Mouse (Mus musculus) neural tube, embryonic 11.5 days (tissue): ENCODE data around the gene Rpgrip1l. TPM values are rescaled to one million over a fixed set of nuclear protein-coding genes. Genes with fewer than 3 reads are reported as not detected.

Experiments used
- ATAC-seq: fragments of 200-750 bp; cut with Nextera tagmentation; 2 replicates; pipeline ENCODE4 v1.8.0; 2017; ENCODE audit warnings: moderate number of reproducible peaks, mild to moderate bottlenecking, moderate TSS enrichment, moderate library complexity; ENCODE audit not compliant: insufficient read depth, low FRiP score, low TSS enrichment
- DNase-seq: peaks from one replicate; pipeline ENCODE4 v3.0.0-alpha.2; 2015; ENCODE audit warnings: low spot score
- H3K27ac ChIP-seq: fragments of 300-500 bp; sonication (generic); 2 replicates; pipeline ENCODE4 v1.5.1; 2014; ENCODE audit warnings: low read depth, mild to moderate bottlenecking, low read length
- H3K27me3 ChIP-seq: fragments of 300-500 bp; sonication (generic); 2 replicates; pipeline ENCODE4 v1.6.1; 2014; ENCODE audit warnings: mild to moderate bottlenecking, low read length, mixed read lengths; ENCODE audit not compliant: control insufficient read depth, insufficient read depth
- H3K36me3 ChIP-seq: fragments of 300-500 bp; sonication (generic); 2 replicates; pipeline ENCODE4 v1.6.1; 2014; ENCODE audit warnings: mild to moderate bottlenecking, low read length, moderate library complexity, mixed read lengths; ENCODE audit not compliant: control insufficient read depth, insufficient read depth
- H3K4me1 ChIP-seq: fragments of 300-500 bp; sonication (generic); 2 replicates; pipeline ENCODE4 v1.6.1; 2014; ENCODE audit warnings: low read length, mixed read lengths; ENCODE audit not compliant: control insufficient read depth, insufficient read depth
- H3K4me2 ChIP-seq: fragments of 300-500 bp; sonication (generic); 2 replicates; pipeline ENCODE4 v1.6.1; 2014; ENCODE audit warnings: low read depth, mild to moderate bottlenecking, moderate library complexity
- H3K4me3 ChIP-seq: fragments of 300-500 bp; sonication (generic); 2 replicates; pipeline ENCODE4 v1.5.1; 2014; ENCODE audit warnings: low read depth, low read length
- H3K9ac ChIP-seq: fragments of 300-500 bp; sonication (generic); 2 replicates; pipeline ENCODE4 v1.6.1; 2014; ENCODE audit warnings: mild to moderate bottlenecking, low read length
- H3K9me3 ChIP-seq: fragments of 300-500 bp; sonication (generic); 2 replicates; pipeline ENCODE4 v1.6.1; 2016; ENCODE audit warnings: low read length; ENCODE audit not compliant: control insufficient read depth
- WGBS: fragments of 180-500 bp; shearing (Covaris S2); extraction: QIAGEN DNeasy Blood & Tissue Kit; methylation state at CpG from one replicate; pipeline ENCODE4 v1.1.7; 2014; 5-methylcytosine and 5-hydroxymethylcytosine counted together
- polyA plus RNA-seq: library from polyadenylated mRNA; unstranded; fragments of >200 nt; fragmentation: Nextera tagmentation; extraction: Ambion mirVana; gene quantifications from 2 replicates; pipeline ENCODE4 v1.2.1, GENCODE M21; 2014

The Rpgrip1l gene
- polyA plus RNA-seq, 1 experiment from 2014 or later, result 13.6 TPM

DNA sequence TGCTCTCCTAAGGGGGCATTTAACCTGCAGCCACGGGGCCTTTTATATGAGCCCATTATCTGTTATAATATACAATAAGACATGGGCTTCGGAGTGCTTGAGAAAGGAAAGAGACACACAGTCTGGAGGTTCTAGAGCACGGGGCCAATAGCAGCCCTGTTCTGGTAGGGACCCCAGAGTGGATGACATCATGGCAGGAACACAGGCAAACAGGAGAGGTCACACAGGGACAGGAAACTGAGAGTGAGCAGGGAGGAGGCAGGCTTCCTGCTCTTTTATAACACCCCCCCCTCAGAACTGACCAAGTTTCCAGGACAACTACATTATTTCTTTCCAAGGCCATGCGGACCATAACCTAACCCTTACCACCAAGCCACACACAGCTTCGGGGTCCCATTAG is 115.8 kb downstream of the Rpgrip1l start:
- no peak overlapping the region for H3K27ac ChIP-seq
- WGBS, result 85% methylated on average over 5 of the region's 5 CpGs
- H3K36me3 ChIP-seq, result no peaks in the 10 kb centered on the region
- no peaks in the 10 kb centered on the region for H3K9me3 ChIP-seq
- no peak overlapping the region for H3K4me3 ChIP-seq
- H3K9ac ChIP-seq, result no peak overlapping the region
- DNase-seq (no peak), ATAC-seq (no peak)
- no peaks in the 10 kb centered on the region for H3K27me3 ChIP-seq
- no peak overlapping the region for H3K4me2 ChIP-seq
- no peaks in the 10 kb centered on the region for H3K4me1 ChIP-seq

GRCm38 (mm10) chr8:91196661-91197060 is 116.4 kb downstream of the Rpgrip1l start:
- no peaks in the 10 kb centered on the region for H3K4me1 ChIP-seq
- H3K4me3 ChIP-seq, result no peak overlapping the region
- no peak overlapping the region for H3K27ac ChIP-seq
- H3K27me3 ChIP-seq, result no peaks in the 10 kb centered on the region
- no peaks in the 10 kb centered on the region for H3K36me3 ChIP-seq
- no peak overlapping the region for H3K9ac ChIP-seq
- DNase-seq (no peak), ATAC-seq (no peak)
- WGBS, result 84% methylated on average over 12 of the region's 12 CpGs
- H3K9me3 ChIP-seq, result no peaks in the 10 kb centered on the region
- no peak overlapping the region for H3K4me2 ChIP-seq

GRCm38 (mm10) chr8:91194081-91194480 is 119.0 kb downstream of the Rpgrip1l start:
- H3K9ac ChIP-seq, result no peak overlapping the region
- H3K27ac ChIP-seq, result no peak overlapping the region
- no peak overlapping the region for H3K4me2 ChIP-seq
- ATAC-seq (no peak), DNase-seq (no peak)
- peaks cover 5% of the 10 kb centered on the region; the same call in 1 of the 2 replicates for H3K4me1 ChIP-seq
- no peaks in the 10 kb centered on the region for H3K27me3 ChIP-seq
- H3K36me3 ChIP-seq, result no peaks in the 10 kb centered on the region
- H3K9me3 ChIP-seq, result no peaks in the 10 kb centered on the region
- 80% methylated on average over 2 of the region's 2 CpGs for WGBS
- H3K4me3 ChIP-seq, result no peak overlapping the region

- Histone ChIP-seq H3K9ac (no peak overlapping the region), H3K4me3 (no peak overlapping the region), H3K4me1 (peaks cover 5% of the 10 kb centered on the region; the same call in 1 of the 2 replicates), H3K36me3 (no peaks in the 10 kb centered on the region), H3K27me3 (no peaks in the 10 kb centered on the region), H3K27ac (no peak overlapping the region), H3K9me3 (no peaks in the 10 kb centered on the region), H3K4me2 (no peak overlapping the region)
- ATAC-seq (no peak), DNase-seq (no peak)
- 82% methylated on average over 5 of the region's 5 CpGs for WGBS
These were observed 120.1 kb downstream of the Rpgrip1l start for GRCm38 (mm10) chr8:91192941-91193340.

GRCm38 (mm10) chr8:91190816-91191340 is 122.2 kb downstream of the Rpgrip1l start:
- DNase-seq (peak; percentile 85), ATAC-seq (no peak)
- H3K4me2 ChIP-seq, result peak overlapping the region; percentile 30
- H3K27ac ChIP-seq, result no peak overlapping the region
- no peaks in the 10 kb centered on the region for H3K27me3 ChIP-seq
- H3K4me3 ChIP-seq, result no peak overlapping the region
- WGBS, result 3% methylated on average over 17 of the region's 17 CpGs
- H3K9me3 ChIP-seq, result no peaks in the 10 kb centered on the region
- H3K9ac ChIP-seq, result 0 out of 2 replicates have a peak overlapping the region, but pooled peaks have one; percentile 11
- H3K36me3 ChIP-seq, result no peaks in the 10 kb centered on the region
- peaks cover 5% of the 10 kb centered on the region; the same call in 1 of the 2 replicates for H3K4me1 ChIP-seq

DNA sequence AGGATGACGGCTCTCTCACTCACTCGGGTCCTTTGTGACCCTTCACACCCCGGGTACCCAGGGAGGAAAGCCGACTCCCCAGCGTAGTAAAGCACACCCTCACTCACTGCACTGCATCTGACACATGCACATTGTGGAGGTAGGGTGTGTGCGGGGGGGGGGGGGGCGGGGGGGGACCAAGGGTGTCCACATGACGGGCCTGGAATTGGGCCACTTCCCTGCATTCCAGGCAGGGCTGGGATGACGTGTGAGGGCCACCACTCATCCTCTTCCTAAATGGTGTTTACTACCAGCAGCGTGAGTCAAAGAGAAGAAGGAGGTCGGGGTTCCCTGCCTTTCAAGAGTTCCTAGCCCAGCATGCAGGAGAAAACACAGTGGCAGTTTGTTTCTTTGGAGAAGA is 124.9 kb downstream of the Rpgrip1l start:
- ATAC-seq (no peak), DNase-seq (no peak)
- Histone ChIP-seq H3K4me1 (peaks cover 5% of the 10 kb centered on the region; the same call in 1 of the 2 replicates), H3K4me3 (no peak overlapping the region), H3K9ac (no peak overlapping the region), H3K4me2 (no peak overlapping the region), H3K27me3 (no peaks in the 10 kb centered on the region), H3K27ac (no peak overlapping the region), H3K36me3 (no peaks in the 10 kb centered on the region), H3K9me3 (no peaks in the 10 kb centered on the region; the same call in 1 of the 2 replicates)
- WGBS, result 72% methylated on average over 9 of the region's 11 CpGs

DNA sequence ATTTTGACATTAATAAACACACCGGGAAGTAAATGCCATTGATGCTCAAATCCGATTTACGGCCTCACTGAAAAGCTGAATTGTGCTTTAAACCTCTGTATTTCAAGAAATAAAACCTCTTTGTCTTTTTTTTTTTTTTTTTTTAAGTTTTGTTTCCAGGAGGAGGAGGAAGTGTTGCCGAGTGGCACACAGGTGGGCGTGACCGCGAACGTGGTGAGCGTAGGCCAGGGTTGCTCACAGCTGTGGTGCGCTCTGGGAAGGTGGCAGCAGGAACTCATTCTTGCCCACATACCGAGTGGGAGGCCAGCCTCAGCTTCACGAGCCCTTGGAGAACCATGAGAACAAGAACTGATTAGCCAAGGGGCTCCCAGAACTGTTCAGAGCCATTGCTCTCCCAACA is 126.7 kb downstream of the Rpgrip1l start:
- Histone ChIP-seq H3K9me3 (no peaks in the 10 kb centered on the region; the same call in 1 of the 2 replicates), H3K4me1 (peaks cover 5% of the 10 kb centered on the region; the same call in 1 of the 2 replicates), H3K9ac (no peak overlapping the region), H3K27me3 (no peaks in the 10 kb centered on the region), H3K36me3 (no peaks in the 10 kb centered on the region), H3K4me2 (no peak overlapping the region), H3K27ac (no peak overlapping the region), H3K4me3 (no peak overlapping the region)
- ATAC-seq (no peak), DNase-seq (no peak)
- 74% methylated on average over 12 of the region's 12 CpGs for WGBS

GRCm38 (mm10) chr8:91177708-91178107 is 135.4 kb downstream of the Rpgrip1l start:
- no peak for ATAC-seq

GRCm38 (mm10) chr8:91176176-91176575 is 136.9 kb downstream of the Rpgrip1l start:
- no peak for DNase-seq
- H3K27ac ChIP-seq, result no peak overlapping the region
- no peaks in the 10 kb centered on the region for H3K36me3 ChIP-seq
- 73% methylated on average over 14 of the region's 14 CpGs for WGBS
- no peak for ATAC-seq
- H3K9ac ChIP-seq, result no peak overlapping the region
- no peaks in the 10 kb centered on the region for H3K9me3 ChIP-seq
- H3K4me2 ChIP-seq, result no peak overlapping the region
- peaks cover 5% of the 10 kb centered on the region; the same call in 1 of the 2 replicates for H3K4me1 ChIP-seq
- no peak overlapping the region for H3K4me3 ChIP-seq
- H3K27me3 ChIP-seq, result no peaks in the 10 kb centered on the region

More at GRCm38 (mm10) chr8:91177708-91178107, 135.4 kb downstream of the Rpgrip1l start:
- Histone ChIP-seq H3K27me3 (no peaks in the 10 kb centered on the region), H3K36me3 (no peaks in the 10 kb centered on the region), H3K9ac (no peak overlapping the region), H3K4me2 (no peak overlapping the region), H3K27ac (no peak overlapping the region), H3K4me1 (no peaks in the 10 kb centered on the region), H3K4me3 (no peak overlapping the region), H3K9me3 (no peaks in the 10 kb centered on the region)
- WGBS, result 100% methylated on average over 1 of the region's 1 CpGs
- no peak for DNase-seq
